Mouse (Mus musculus) gastrocnemius, postnatal 4 days (tissue): ENCODE results near the gene Dtx4. TPM values are rescaled to one million over a fixed set of nuclear protein-coding genes. Genes with fewer than 3 reads are reported as not detected.

ENCODE experiments used
- DNase-seq, 2 experiments: peaks; one replicate each; pipeline ENCODE4 v3.0.0; 2021 to 2022; ENCODE audit warnings: low spot score in 2 of 2, mixed read lengths in 2 of 2
- total RNA-seq, 2 experiments: library from RNA; stranded (reverse); gene quantifications; 2 replicates each; pipeline ENCODE4 v1.2.3; 2021

The Dtx4 gene
- total RNA-seq, 2 experiments from 2014 or later = 33.2 to 37.5 TPM

DNA sequence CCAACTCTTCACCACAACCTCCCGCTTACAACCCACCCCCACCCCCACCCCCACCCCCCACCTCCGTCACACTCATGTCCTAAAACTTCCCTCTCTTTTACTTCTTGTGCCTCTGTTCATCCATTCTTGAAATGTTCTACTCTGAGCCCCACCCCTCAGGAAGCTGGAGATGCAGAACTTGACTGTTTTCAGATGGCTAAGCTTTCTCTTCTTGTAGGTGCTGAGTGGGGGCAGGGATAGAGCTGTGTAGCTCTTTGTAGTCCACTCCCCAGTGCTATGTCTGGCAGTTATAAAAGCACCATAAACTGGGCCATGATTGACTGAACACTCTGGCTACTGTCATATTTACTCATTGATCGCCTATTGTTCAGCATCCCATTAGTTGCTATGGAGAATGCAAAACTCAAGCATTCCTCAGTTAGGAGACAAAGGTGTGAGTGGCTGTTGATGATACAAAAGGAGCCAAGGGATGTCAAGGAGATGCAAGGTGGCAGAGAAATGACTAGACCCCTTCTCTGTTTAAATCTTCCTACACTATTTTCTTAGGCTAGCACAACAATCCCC lies 6.2 kb downstream of the Dtx4 start:
- no peak for DNase-seq

DNA sequence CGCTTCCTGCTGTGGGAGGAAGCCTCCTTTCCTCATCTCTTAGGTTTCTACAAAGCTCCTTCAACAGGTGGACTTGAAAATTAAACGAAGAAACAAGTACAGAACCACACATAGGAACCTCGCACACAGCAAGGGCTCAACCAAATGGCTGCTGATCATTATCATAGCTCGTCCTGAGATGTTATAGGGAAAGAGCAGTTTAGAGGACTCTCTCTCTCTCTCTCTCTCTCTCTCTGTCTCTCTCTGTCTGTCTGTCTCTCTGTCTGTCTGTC lies 7.1 kb downstream of the Dtx4 start:
- DNase-seq = no peak

DNA sequence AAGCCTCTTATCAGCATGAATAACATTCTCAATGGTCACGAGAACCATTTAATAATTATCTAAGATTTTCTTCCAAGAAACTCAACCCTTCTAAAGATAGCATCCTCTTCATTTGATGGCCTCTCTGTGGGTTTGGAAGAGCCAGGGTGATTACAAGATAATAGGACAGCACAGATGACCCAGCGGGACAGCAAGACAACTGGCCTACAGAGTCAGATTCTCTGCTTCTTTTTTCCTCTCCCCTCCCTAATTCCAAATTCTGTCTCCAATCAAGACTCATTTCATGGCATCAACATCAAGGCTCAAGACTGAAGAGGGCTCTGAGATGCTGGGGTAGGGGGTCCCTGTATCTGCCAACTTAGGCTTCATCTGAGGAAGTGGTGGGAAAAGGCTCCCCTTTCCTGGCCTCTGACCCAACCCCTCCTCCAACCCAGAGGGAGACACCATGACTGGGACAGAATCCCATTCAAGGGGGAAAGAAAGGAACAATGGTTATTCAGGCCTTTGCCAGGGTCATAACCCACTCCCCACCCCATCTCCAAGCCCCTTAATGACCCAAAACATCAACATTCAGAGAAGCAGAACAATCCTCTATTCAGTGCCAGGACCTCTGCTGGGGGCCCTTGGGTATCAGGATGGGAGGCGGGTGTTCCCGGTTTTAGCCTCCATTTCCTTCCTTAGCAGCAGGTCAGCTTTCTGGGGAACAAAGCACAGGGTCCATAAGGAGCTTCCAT lies 7.6 kb downstream of the Dtx4 start:
- DNase-seq = no peak

DNA sequence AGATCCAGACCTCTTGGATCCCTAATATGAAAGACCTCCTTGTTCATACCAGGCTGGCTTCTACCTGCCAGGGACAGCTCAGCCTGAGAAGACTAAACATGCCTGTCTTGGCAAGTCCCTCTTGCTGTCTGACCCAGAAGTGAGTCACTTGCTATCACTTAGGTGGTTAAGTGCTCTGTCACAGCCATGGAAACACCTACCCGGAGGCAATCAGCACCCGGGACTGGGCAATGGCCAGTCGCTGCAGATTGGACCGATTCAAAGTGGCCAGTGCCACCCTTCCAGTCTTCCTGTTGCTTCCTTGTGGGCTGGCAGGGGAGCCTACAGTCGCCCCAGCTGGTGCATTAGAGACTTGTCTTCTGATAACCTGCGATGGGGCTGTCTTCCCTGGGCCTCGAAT lies 9.6 kb downstream of the Dtx4 start:
- no peak for DNase-seq

DNA sequence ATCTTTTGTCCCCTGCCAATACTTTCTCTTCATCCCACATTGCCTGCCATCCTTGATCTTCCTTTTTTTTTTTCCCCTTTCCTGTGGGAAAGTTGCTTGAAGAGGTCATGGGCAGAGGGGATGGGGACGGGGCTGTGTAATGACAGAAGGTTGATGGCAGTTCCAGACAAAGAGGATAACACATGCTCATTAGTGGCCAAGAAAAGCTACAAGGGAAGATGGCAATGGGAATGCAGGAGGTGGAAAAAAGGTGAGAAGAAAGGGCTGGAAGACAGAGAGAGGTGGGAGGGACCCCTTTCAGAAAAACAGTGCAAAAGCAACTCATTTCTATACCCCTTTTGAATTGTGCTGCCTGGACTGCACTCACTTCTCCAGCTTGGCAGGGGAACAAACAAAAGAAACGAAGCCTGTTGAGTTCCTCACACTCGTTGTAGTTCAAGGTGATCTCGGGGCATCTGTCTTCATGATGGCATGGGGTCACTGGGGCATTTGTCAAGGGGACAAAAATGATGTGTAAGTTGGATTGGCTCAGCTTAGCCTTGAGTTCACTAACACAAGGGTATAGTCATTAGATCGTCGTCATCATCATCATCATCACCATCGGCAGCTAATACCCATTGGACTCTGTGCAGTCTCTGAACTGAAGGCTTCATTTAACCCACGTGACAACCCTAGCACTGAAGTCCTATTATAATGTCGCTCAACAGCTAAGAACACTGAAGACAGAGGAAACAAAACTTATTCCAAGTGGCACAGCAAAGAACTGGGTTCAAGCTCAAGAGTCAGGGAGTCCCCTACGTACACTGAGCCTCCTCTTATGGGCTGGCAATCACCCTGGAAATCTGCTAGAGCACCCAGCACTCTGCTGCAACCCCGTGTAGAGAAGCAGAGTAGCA lies 11.3 kb downstream of the Dtx4 start:
- no peak for DNase-seq

DNA sequence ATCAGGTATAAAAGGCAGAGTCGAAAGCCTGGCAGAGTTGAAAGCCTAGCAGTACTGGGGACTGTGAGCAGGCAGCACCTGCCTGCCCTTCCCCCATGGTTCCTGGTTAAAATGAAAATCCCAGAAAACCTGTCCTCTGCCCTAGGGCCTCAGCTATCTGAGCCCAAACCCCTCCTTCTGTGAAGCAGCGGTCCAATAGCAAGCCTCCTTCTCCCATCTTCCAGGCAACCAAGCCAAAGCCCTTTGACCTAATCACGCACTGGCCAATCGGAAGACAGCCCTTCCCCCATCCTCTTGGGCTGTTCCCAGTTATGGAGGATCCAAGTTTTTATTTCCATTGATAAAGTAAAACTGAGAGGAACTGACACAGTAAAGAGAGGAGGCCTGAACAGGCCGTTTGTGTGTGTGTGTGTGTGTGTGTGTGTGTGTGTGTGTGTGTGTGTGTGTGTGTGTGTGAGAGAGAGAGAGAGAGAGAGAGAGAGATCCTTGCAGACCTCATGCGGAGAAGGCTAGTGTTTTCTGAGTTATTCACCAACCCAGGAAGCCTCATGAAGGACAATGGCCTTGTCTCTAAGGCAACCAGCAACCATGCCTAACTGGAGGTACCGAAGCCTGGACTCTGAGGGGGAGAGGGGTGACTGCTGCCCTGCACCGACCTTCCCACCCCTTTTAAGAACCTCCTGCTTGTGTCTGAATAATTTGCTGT lies 12.1 kb downstream of the Dtx4 start:
- no peak for DNase-seq

DNA sequence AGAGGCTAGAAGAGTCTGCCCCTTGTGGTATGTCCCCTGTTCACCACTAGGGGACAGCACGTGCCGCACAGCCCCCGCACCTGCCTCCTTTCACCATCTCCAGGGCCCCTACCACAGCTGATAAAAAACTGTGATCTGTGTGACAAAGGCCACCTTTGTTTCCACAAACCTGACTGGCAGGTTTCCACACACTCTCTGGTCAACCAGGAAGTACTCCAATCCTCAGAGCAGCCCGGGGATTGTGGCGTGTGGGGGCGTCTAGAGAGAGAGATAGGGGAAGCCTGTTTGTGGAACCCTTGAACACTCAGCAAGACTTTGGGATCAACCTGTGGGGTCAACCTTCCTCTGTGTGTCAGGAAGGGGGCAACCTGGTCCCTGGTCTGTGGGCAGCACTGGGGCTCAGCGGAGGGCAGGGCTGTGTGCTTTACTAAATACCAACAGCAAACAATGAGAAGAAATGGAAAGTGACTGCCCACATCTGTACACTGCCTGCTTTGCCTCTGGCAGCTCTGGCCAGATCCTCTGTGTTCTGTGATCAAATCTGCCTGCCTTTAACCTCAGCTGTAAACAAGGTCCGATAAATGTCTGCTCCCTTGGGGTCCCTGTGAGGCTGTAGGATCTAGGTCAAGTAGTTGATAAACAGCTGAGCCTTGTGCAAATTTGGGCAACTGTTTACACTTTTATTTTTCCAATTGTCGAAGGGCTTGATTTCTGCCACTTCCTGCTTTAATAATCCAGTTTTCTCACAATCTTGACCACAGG lies 12.9 kb downstream of the Dtx4 start:
- no peak for DNase-seq

DNA sequence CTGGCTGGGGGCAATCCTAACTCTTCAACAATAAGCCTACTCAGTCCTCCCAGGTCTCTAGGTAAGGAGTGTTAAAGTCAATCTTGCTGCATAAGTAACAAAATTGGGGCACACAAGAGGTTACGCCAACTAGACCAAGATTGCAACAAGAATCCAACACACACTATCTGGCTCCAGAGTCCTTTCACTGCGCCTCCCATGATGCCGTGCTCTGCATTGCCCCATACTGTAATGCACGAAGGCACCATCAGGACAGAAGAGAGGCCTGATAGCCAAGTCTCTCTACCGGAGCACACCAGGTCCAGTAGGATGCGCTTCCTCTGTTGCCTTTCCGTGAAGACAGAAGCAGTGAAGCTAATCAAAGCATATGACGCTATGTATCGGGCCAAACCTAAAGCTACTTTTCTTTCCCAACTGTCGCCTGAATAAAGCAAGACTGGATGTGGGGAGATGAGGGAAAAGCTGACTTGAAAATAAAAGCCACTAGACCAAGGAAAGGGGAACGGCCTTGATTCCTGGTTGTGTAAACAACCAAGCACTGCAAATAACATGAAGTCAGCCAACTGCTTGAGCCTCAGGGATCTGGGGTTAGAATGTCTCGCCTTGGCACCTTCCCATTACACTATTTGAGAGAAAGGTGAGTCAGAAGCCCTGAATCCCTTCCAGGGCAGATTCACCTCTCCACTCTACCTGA lies 13.6 kb downstream of the Dtx4 start:
- DNase-seq = no peak

DNA sequence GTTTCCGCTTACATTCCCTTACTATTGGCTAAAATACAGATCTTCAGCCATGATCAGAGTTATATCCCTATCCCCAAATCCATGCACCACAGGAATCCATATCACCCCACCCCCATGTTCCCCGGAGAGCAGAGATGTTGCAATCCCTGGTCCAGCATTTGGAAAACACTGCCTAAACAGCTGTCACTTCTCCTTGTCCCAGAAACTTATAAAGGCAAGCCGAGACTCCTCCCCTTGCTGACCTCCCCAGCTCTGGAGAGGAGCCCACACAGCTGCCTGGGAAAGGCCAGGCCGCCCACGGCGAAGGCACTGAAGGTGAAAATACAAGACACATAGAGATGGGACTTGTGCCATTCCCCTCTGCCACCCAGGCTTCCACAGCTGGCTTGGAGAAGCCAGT lies 14.4 kb downstream of the Dtx4 start:
- peak; percentile 64 to 80 for DNase-seq

DNA sequence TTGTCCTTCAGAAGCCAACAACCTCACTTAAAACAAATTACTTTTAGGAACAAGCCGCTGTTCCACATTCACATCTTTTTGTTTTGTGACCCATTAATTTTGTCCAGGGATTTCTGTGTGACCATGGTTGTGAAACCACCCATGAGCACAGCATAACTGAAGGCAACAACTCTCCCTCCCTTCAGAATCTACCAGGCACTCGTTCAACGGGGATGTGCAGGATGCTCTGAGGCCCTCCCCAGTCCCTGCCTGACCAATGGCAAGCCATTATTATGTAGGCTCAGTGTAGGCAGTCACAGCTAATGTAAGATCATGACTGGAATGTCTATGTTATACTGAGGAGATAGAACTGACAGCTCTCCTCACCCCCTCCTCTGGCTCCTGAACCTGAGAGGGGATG lies 15.6 kb downstream of the Dtx4 start:
- no peak for DNase-seq

DNA sequence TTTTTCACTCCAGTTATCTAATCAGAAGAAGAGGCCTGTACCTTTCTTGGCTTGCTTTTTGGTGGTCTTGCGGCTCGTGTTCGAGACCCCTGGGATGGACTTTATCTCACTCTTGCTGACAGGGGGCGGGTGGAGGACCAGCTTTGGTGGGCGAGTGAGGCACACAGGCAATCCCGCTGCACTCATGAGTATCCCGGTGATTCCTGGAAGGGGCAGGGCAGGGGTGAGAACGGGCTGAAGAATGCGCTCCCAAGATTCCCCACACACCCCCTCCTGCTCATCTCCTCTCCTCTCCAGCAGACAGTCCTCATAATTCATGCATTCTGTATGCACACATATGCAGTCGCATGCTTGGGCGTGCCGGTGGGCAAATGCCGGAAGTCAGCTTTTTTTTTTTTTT lies 16.0 kb downstream of the Dtx4 start:
- DNase-seq = no peak

DNA sequence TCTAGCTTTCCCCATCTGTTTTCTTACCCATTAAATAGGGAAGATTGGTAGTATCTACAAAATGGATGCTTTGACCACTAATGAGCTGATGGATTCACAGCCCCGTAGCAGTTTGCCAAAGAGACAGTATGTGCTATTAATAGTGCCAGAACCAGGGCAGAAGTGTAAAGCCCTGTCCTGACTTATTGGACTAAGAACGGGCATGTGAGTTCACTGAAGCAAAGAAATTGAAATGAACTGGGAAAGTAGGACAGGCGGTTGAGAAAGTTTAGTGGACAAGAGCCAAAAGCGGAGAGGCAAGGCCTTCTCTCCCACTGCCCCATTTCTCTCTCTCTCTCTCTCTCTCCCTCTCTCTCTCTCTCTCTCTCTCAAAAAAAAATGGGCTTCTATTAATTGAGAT lies 17.0 kb downstream of the Dtx4 start:
- no peak for DNase-seq

DNA sequence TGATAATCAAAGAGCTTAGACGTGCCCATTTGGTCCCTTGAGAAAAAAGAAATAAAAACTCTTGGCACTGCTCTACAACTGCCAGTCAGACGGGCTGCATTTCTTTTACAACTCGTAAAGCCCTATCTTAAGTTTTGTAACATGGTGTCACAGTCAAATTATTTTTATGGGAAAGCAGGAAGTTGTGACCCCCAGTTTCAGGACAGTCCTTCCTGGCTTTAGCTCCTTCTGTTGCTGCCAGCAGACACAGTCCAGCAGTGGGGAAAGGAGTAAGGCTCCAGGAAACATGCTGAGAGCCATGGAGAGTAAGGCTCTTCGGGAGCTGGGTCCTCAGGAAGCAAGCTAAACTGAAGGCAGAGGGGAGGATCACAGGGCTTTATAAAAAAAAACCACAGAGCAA lies 17.5 kb downstream of the Dtx4 start:
- DNase-seq = no peak

DNA sequence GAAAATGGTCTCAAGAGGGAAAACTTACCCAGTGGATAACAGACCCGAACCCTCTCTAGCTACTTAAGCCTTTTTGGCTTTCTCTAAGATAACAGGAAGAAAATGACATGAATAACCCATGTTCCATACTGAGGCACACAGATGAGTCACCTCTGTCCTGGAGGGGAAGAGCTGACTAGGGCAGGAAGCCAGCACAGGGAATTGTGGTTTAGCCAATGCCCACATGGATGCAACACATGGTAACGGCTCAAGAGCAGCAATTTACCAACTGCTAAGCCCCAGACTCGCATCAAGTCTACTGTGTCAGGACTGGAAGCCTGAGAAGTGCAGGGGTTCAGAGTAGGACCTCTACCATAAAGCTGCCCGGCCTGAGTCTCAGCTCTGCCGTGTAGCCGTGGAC lies 22.9 kb downstream of the Dtx4 start:
- no peak for DNase-seq

DNA sequence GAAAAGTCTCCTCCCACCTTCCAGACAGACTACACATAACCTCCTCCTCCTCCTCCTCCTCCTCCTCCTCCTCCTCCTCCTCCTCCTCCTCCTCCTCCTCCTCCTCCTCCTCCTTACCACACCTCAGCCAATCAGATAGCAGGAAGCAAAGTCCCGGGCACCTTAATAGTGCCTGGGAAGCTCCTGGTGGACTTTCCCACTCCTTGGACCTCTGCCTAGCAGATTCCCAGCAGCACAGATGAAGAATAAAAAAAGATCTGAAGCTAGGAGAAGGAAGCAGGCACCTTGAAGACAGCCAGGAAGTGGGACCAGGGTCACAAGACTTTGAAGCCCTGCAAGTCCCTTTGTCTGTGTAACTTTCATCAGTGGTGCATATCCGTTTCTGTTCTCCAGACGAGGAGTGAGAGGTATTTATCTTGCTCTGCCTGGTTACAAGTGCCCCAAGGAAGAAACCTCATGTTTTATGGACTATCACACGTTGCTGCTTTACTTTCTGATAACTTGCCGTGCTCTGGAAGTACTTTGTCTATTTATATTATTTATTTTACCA lies 24.5 kb downstream of the Dtx4 start:
- no peak for DNase-seq

DNA sequence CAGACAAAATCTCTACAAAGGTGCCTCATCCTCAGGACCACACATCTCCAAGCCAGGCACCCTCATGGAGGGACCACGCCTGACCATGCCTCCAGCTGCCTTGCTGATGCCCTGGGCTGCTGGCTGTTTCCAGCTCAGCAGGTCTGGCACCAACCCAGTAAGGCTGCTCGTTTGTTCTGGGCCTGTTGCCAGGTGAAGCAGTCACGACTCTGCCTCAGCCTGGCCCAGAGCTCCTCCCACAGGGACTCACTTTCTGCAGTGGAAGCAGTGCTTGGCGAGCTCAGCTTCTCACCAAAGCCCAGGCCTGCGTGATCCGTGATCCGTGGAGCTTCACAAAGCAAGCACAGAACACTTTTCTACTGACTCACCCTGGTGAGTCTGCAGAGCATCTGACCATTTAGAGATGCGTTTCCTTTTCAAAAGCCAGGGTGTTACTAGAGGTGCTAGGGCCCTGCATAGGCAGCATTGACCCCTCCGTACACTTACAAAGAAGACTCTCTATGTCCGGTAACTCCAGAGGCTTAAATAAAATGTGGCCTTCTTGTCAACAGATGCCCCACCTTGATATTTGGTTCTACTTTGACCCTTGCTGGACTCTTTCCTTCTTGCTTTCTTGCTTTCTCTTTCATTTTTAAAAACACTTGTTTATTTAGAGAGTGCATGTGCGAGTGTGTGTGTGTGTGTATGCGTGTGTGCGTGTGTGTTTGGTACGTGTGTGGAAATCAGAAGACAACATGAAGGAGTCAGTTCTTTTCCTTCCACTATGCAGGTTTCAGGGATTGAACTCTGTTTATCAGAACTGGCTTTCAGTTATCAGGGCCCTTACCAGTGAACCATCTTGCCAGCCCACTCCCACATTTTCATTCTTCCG lies 25.6 kb downstream of the Dtx4 start:
- DNase-seq = peak; percentile 72 to 91

DNA sequence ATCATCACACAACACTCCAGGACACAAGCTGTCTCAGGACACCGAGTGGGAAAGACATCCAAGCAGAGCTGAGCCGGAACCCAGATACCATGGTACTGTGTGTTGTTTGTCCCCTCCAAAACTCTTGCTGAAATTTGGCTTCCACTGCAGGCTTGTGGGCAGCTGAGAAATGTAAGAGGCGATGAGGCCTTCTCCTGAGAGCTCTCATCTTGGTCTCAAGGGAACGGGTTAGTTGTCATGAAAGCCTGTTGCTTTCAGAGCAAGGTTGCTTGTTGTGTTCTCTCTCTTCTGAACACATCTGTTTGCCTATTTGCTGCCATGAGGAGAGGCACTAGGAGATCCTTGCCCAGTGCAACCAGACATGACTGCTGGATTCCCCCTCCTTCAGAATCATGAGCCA lies 27.3 kb downstream of the Dtx4 start:
- DNase-seq = no peak

DNA sequence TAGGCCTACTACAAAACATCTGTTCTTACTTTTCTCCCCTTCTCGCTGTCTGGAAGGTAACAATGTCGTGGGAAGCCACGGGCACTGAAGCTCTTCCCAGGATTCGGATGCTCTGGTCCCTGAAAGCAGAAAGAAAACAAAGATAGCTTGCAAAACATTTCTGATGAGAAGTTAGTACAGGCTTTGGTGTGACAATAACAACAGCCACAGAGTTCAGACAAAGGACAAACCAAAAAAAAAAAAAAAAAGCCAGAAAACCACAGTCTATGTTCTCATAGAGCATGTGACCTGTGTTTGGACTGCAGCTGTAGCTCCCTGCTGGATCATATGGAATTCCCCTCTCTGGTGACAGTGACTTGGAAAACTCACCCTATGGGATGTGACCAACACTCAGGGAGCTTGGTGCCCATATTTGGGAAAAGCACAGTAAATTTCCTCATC lies 28.0 kb downstream of the Dtx4 start:
- DNase-seq = no peak

DNA sequence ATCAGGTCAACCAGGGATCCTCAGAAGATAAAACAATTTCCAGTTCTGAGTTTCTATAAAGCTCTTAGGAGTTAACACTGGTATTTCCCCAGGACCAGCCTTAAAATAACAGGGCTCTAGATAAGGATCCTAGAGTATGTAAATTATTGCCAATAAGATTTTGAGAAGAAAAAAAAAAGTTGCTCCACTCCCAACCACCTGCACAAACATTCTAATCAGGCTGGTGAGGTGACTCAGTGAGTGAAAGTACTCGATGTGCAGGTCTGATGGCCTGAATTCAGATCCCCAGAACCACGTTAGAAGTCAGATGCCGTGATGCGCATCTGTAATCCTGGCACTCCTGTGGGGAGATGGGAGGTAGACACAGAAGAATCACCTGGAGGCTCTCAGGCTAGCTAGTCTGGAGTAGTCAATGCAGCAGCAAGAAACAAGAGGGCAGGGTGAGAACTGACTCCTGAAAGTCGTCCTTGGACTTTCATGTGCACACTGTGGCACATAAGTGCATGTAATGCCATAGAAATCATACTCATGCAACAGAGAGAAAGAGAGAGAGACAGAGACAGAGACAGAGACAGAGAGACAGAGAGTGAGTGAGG lies 28.8 kb downstream of the Dtx4 start:
- DNase-seq = no peak
